Mouse (Mus musculus) layer of hippocampus, adult 9-11 months (tissue): Measurements from ENCODE around the gene Sf1.

Source experiments
- DNase-seq: peaks from one replicate; pipeline ENCODE4 v3.0.0; 2022

Sf1 gene

GRCm38 (mm10) chr19:6400096-6401086, 36.9 kb downstream of the Sf1 start:
- no peak for DNase-seq

- no peak for DNase-seq
These were observed 37.8 kb downstream of the Sf1 start for GRCm38 (mm10) chr19:6401131-6401815.

DNA sequence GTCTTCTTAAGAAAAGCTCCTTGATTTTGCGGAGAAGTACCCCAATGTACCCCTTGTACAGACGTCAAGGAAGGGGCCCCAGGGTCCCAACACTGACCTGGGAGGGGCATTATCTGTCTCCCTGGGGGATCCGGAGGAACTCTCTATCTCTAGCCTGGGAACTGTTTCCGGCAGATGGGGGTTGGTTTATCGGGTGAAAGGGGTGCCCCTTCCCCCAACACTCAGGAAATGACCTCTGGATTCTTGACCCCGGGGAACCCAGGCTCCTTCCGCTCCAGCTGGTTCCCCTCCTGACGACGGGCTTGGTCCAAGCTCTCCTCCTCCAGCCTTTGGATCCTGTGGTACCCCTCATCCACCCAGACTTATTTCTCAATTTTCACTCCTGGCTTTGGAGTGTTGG, 38.5 kb downstream of the Sf1 start:
- DNase-seq = no peak

GRCm38 (mm10) chr19:6403869-6404268, 40.4 kb downstream of the Sf1 start:
- no peak for DNase-seq

DNA sequence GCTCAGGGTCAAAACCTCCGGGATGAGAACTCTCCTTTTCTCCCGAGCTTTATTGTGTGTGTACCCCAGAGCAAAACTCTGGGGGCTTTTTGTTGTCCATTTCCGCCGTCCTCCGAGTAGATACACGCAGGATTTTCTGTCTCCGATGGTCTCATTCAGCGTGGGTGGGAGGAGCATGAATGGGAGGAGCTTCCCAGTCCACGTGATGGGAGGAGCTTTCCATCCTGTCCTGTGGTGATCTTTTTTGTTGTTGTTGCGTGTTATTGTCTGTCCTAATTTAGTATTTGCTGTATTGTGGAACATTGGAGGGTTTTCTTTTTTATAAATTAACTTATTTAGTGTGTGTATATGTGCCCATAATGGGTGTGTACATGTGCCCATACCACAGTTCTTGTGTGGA, 41.9 kb downstream of the Sf1 start:
- DNase-seq = no peak

DNA sequence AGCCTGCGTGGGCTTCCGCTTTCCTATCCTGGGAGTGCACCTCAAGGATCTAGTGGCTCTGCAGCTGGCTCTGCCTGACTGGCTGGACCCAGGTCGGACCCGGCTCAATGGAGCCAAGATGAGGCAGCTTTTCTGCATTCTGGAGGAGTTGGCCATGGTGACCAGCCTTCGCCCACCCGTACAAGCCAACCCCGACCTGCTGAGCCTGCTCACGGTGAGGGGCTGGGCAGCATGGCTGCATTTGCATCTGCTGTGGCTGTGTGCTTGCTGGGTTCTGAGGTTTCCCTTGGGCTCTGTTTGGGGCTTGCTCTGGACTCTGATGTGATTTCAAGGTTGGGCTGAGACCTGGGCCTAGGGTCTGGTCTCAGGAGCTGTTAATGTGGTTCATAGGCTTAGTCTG, 43.6 kb downstream of the Sf1 start:
- DNase-seq = no peak

DNA sequence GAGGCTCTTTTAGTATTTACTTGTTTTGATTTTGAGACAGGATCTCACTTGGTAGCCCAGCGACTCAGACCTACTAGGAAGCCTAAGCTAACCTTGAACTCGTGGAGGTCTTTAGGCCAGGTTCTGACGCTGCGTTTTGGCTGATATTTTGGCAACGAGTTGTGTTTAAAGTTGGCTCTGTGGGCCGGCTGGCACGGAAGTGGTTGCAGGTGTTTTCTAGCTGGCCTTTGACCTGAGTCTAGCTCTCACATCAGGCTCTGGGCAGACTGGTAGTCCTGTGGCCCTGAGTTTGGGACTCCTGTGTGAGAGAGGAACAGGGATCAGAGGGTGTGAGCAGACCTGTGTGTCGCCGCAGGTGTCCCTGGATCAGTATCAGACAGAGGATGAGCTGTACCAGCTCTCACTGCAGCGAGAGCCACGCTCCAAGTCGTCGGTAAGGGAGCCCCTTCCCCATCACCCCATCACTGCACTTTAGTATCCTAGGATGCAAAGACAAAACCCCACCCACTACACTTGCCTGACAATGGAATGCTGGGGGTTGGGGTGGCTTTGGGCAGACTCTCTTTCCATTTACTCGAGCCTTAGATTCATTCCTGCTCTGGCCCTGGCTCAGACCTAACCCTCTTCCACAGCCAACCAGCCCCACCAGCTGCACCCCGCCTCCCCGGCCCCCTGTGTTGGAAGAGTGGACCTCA, 44.5 kb downstream of the Sf1 start:
- no peak for DNase-seq

DNA sequence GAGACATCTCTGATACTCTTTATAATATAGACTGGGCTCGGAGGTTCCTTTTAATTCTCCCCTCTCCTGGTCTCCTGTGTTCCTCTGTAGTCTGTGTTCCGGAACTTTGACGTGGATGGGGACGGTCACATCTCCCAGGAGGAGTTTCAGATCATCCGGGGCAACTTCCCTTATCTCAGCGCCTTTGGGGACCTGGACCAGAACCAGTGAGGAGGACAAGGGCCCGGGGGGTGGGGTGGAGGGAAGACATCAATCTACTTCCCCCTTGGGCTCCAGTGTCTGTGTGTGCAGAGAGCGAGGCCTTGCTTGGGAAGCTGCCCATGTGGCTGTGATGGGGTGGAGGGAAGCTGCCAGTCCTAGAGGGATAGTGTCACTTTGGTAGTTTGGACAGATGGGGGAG, 45.3 kb downstream of the Sf1 start:
- no peak for DNase-seq

DNA sequence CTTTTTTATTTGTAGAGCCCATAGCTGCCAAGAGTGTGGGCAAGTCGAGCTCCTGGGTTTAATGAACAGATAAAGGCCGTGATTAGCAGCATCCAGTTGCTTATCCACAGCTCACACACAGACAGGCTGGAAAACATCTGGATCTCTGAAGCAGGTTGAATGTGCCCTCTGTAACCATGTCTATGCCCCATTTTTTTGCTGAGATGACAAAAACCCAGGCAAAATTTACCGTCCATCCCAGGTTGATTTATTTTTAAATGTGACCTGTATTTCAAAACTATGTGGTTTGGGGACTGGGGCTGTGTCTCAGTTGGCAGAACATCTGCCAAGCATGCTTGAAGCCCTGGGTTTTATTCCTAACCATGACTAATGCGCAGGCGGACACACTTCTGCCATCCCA, 45.7 kb downstream of the Sf1 start:
- no peak for DNase-seq

- DNase-seq = no peak
These were observed 46.4 kb downstream of the Sf1 start for GRCm38 (mm10) chr19:6409936-6410335.

- DNase-seq = no peak
These were observed 49.3 kb downstream of the Sf1 start for GRCm38 (mm10) chr19:6412798-6413197.

- no peak for DNase-seq
These were observed 52.0 kb downstream of the Sf1 start for GRCm38 (mm10) chr19:6415454-6415853.

GRCm38 (mm10) chr19:6416124-6416770, 52.8 kb downstream of the Sf1 start:
- peak; percentile 58 for DNase-seq

- DNase-seq = no peak
These were observed 53.6 kb downstream of the Sf1 start for GRCm38 (mm10) chr19:6416894-6417761.

GRCm38 (mm10) chr19:6418233-6418879, 54.9 kb downstream of the Sf1 start, which contains the start of gene Nrxn2:
Gene Nrxn2 (plus strand): TSS chr19:6418731.
- DNase-seq = peak; percentile 96

DNA sequence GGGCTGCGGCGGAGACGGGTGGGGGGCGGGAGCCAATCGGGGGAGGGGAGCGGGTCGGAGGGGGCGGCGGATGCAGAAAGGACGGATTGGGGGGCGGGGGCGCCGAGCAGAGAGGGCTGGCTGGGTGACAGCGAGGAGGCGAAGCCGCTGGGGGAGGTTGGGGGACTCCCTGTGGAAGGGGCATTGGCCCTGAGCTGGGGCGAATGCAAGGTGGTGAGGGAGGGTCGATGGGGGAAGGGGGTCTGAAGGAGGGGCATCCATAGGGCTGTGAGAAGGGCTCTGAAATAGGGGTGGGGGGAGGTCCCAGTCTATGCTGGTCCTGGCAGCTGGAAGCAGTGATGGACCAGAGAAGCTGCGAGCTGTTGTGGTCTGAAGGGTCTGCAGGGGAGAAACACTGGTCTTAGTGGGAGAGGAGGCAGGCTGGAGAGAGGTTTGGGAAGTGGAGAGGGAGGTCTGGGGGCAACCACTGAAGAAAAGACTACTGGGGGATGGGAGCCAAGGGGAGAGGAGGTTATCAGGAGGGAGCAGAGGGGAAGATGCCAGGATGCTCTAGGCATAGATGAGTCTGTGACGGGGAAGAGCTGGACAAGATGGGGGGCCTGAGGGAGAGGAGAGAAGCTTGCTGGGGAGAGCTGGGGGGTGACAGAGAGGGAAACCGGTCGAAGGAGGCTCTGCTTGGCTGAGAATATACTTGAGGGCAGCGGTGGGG, 55.6 kb downstream of the Sf1 start:
- no peak for DNase-seq

- DNase-seq = no peak
These were observed 56.4 kb downstream of the Sf1 start for GRCm38 (mm10) chr19:6419805-6420310.

DNA sequence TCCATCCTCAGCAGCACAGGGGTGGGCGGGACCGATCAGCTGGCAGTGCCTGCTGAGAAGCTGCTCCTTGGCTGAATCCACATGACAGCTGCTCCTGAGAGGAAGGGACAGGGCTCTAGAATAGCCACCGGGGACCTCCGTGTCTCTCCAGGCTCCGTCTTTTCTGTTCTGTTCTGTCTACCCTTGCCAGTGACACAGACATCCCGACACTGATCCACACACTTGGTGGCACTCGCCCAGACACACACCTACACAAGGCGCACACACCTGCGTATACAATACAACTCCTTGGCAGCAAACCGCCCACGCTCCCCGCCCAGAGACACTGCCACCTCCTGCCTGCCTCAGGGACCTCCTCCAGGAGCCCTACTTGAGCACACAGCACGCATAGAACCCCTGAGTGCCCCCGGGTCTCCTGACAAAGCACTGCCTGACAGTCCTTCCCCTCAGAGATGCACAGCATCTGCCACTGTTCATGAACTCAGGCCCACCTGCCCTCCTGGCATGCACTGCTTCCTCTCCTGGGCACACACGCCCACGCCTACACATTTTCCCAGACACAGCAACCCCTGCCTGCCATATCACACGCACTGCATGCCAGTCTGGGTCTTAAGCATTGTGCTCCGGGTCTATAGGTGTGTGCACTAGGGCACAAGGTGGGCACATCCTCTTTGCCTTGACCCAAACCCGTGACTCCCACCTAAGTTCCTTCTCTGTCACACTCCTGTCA, 57.2 kb downstream of the Sf1 start:
- peak; percentile 67 for DNase-seq

GRCm38 (mm10) chr19:6421211-6421590, 57.7 kb downstream of the Sf1 start:
- DNase-seq = peak; percentile 70

GRCm38 (mm10) chr19:6422014-6422413, 58.5 kb downstream of the Sf1 start:
- no peak for DNase-seq
